Mouse (Mus musculus) testis, adult 2 months (tissue): ENCODE data around the gene Cd82.

Experiments used
- CTCF ChIP-seq: fragments of 200-500 bp; IDR thresholded peaks from 2 replicates; pipeline ENCODE4 v1.5.1; 2012; ENCODE audit warnings: low read depth, mild to moderate bottlenecking, inconsistent platforms, low read length, moderate library complexity; ENCODE audit not compliant: control insufficient read depth, insufficient read depth, insufficient replicate concordance
- POLR2A ChIP-seq: fragments of 200-500 bp; IDR thresholded peaks from 2 replicates; pipeline ENCODE4 v1.6.1; 2012; ENCODE audit warnings: low read depth, mild to moderate bottlenecking, inconsistent platforms, low read length, moderate library complexity; ENCODE audit not compliant: control insufficient read depth

GRCm38 (mm10) chr2:93503353-93503752 lies 40.4 kb upstream of the Cd82 start:
- no peak for TF ChIP-seq CTCF
- no peak for TF ChIP-seq POLR2A
